Mouse (Mus musculus) liver, adult 10 weeks (tissue): ENCODE data around the gene Klk1b24. TPM values are rescaled to one million over a fixed set of nuclear protein-coding genes. Genes with fewer than 3 reads are reported as not detected.

Experiments
- polyA plus RNA-seq: library from polyadenylated mRNA; stranded (reverse); fragments of 350-450 nt; fragmentation: Illumina TruSeq; extraction: RNeasy Lipid Tissue Mini Kit (QIAGEN cat#74804); gene quantifications from one replicate; pipeline ENCODE4 v1.2.3, GENCODE M21; 2014; ENCODE audit warnings: low read depth, low replicate concordance

Klk1b24 gene
- not detected for polyA plus RNA-seq

GRCm38 (mm10) chr7:44187936-44188335, at the start of gene Klk1b24:
TSS of gene Klk1b24 (plus strand) at chr7:44188236.

GRCm38 (mm10) chr7:44197891-44198290, 9.9 kb downstream of the Klk1b24 start, which contains the start of gene Klk1b3:
TSS of gene Klk1b3 (plus strand) at chr7:44198191.

GRCm38 (mm10) chr7:44207135-44207534, 19.1 kb downstream of the Klk1b24 start, which contains the start of gene Klk1b4:
TSS of gene Klk1b4 (plus strand) at chr7:44207435.

GRCm38 (mm10) chr7:44215645-44216044, 27.6 kb downstream of the Klk1b24 start, which contains the start of gene Klk1b5:
TSS of gene Klk1b5 (plus strand) at chr7:44215945.

GRCm38 (mm10) chr7:44225076-44225475, 37.0 kb downstream of the Klk1b24 start, which contains the start of gene Klk1:
TSS of gene Klk1 (plus strand) at chr7:44225360.

GRCm38 (mm10) chr7:44235909-44236308, 47.9 kb downstream of the Klk1b24 start, which contains the start of gene Gm36864:
TSS of gene Gm36864 (plus strand) at chr7:44236177.

Other genes with a start within 250 kb of the Klk1b24 start
- gene Klk1b8, start 237.6 kb upstream of the Klk1b24 start, polyA plus RNA-seq, result not detected
- not detected for gene Klk1b1, start 221.5 kb upstream of the Klk1b24 start, polyA plus RNA-seq
- gene Klk1b9, start 212.2 kb upstream of the Klk1b24 start, polyA plus RNA-seq, result not detected
- gene Klk1b11, start 192.4 kb upstream of the Klk1b24 start, polyA plus RNA-seq, result not detected
- gene Klk1b26, start 176.1 kb upstream of the Klk1b24 start, polyA plus RNA-seq, result not detected
- not detected for gene Klk1b27, start 135.9 kb upstream of the Klk1b24 start, polyA plus RNA-seq
- not detected for gene Klk1b21, start 85.9 kb upstream of the Klk1b24 start, polyA plus RNA-seq
- not detected for gene Klk1b22, start 75.6 kb upstream of the Klk1b24 start, polyA plus RNA-seq
- gene Klk1b16, start 51.5 kb upstream of the Klk1b24 start, polyA plus RNA-seq, result not detected
- gene Klk1b3, start 10.0 kb downstream of the Klk1b24 start, polyA plus RNA-seq, result not detected
- 0.69 TPM for gene Klk1b4, start 19.2 kb downstream of the Klk1b24 start, polyA plus RNA-seq
- not detected for gene Klk1b5, start 27.7 kb downstream of the Klk1b24 start, polyA plus RNA-seq
- gene Klk1, start 37.1 kb downstream of the Klk1b24 start, polyA plus RNA-seq, result not detected
- not detected for gene Gm36864, start 47.9 kb downstream of the Klk1b24 start, polyA plus RNA-seq
- gene 1700028J19Rik, start 58.5 kb downstream of the Klk1b24 start, polyA plus RNA-seq, result not detected
- 6.4 TPM for gene 2410002F23Rik, start 58.5 kb downstream of the Klk1b24 start, polyA plus RNA-seq
- gene Acp4, start 69.1 kb downstream of the Klk1b24 start, polyA plus RNA-seq, result not detected
- not detected for gene Gm15517, start 73.2 kb downstream of the Klk1b24 start, polyA plus RNA-seq
- 0.40 TPM for gene Clec11a, start 118.7 kb downstream of the Klk1b24 start, polyA plus RNA-seq
- not detected for gene Shank1, start 122.0 kb downstream of the Klk1b24 start, polyA plus RNA-seq
- gene Syt3, start 195.9 kb downstream of the Klk1b24 start, polyA plus RNA-seq, result not detected
- not detected for gene 1700008O03Rik, start 197.6 kb downstream of the Klk1b24 start, polyA plus RNA-seq
- gene Lrrc4b, start 240.8 kb downstream of the Klk1b24 start, polyA plus RNA-seq, result not detected